Mouse (Mus musculus) spleen, adult 12 weeks (tissue): ENCODE measurements around the gene Vmn1r210.
"Not testable (repeated sequence)": the region's sequence is repeated elsewhere in the genome, so short reads cannot be mapped to it uniquely, and the experiment has no call there.

Experiments used
- DNase-seq: peaks from one replicate; pipeline ENCODE4 v3.0.0; 2022; ENCODE audit warnings: low spot score

Vmn1r210 gene

DNA sequence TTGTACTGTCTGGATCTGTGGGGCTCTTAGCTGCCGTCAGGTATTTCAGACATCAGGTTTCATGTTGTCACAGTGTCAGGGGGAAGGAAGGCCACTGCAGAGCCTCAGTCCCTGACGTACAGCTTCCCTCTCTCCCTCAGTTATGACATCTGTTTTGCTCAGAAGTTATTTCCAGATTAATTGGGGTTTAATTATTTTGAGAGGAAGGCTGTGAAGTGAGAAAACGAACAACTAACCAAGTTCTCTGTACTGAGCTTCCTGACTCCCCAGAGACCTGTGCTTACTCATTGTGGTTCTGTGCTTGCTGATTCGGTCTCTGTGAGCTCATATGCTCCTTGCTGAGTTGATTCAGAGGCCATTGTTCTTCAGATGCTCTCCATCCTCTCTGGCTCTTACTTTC is at the start of gene Vmn1r210:
Gene Vmn1r210, minus strand, starts transcription at position 101 of the 400 bp plus-strand sequence.
- DNase-seq: no peak

DNA sequence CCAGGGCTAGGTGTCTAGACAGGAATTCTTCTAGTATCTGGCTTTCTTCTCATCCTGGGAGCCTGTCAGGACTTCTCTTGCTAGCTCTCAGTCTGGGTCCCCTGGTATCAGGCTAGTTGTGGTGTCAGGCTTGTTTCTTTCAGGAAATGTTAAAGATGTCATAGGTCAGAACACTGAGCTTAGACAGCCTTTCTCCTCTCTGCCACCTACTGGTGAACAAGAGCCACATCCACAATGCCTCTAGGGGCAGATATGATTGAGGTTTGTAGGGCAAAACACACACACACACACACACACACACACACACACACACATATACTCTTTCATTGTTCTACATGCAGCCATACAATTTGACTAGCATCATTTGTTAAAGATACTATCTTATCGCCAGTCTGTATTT is 48.1 kb upstream of the Vmn1r210 start:
- no peak for DNase-seq

DNA sequence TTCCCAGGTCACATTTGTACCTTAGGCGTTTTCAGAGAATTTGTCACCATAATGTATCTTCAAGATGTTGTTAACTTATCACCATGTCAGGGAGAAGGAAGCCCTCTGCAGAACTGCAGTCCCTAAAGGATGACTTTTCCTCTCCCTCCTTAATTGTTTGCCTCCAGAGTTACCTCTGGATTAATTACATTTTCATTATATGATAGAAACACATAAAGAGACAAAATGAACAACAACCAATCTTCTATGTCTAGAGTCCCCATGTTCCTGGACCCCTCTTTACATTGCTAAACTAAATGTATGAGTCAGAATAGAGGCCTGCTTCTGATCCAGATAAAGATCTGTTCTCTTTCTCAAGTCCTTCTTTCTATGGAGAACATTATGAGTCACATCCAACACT is 26.3 kb upstream of the Vmn1r210 start, which contains the start of gene Vmn1r211:
Gene Vmn1r211, minus strand, starts transcription at position 101 of the 400 bp plus-strand sequence.
- no peak for DNase-seq

DNA sequence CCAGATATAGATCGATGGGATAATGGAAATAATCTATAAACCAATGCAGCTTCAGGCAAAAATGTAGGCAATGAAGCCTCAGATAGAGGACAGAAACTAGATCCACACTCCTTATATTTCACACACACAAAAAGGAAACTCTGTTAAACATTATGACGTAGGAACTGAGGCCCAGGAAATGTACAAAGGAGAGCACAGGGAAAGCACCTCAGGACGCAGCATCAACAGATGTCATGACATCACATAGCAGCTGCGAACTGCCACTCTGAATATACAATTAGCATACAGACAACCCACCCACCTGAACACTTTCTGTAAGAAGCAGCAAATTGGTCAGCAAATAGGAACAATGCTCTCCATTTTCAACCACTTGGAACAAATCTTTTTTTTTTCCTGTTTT is 23.6 kb upstream of the Vmn1r210 start:
- DNase-seq: no peak

DNA sequence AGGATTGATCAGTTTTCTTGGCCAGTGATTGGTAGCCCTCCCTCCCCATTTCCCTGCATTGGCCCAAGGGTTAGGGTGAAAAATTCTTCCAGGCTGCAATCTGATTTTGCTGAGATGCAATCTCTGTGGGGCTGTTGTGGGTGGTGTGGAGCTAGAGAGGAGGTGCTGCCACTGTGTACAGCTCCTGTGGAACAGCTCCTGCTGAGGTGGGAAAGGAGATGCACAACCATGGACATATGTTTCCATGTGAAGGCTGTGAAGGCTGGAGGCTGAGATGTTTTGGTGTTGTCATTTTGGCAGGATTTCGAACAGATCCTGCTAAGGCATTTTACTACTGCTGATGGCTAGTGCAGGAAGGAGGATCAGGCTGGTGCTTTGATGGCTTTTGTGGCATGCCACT is 15.7 kb upstream of the Vmn1r210 start:
- DNase-seq: no peak

DNA sequence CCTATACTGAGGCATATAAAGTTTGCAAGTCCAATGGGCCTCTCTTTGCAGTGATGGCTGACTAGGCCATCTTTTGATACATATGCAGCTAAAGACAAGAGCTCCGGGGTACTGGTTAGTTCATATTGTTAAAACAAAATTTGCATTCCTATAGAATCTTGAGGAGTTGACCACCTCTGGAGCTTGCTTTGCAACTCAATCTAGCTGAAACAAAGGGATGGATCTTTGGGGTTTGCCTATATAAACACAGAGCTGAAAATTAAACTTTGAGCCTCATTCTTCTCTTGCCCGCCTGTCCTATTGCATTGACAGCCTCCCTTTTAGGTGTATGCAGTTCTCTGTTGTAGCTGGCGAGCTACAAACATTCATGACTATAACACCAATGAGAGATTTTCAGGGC is 13.2 kb upstream of the Vmn1r210 start:
- DNase-seq: not testable (repeated sequence)

DNA sequence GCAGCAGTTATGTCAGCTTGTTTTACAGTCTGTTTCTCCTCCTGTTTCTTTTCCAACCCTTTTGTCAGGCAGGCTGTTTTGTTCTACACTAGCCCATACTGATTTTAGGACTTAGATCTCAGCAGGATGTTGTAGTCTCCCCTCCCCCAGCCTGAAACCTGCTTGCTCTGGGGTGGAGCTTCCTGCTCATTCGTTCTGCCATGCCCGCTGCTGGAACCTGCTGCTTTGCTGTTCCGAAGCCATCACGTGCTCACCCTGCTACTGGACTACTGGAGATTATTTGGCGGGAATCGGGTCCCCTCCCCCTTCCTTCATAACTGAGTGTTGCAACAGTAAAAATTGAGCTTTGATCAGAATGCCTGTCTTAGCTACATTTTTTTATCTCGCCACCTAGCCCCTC is 1.8 kb downstream of the Vmn1r210 start:
- DNase-seq: not testable (repeated sequence)

DNA sequence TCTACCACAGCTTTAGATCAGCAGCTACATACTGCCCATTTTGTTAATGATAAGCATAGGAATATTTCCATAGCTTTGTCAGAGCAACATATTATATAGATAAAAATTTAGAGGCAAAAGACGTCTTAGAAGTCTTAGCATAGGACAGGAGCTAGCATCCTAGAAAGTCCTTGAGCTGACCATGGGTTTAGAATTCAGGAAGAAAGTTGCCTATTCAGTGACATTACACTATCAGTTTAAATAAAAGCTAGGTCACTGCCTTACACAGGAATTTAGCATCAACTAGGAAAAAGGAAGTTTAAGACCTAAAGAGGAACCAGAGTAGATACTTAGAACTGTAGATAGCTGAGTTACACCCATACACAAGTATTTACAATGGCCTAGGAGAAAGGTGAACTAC is 9.5 kb downstream of the Vmn1r210 start:
- not testable (repeated sequence) for DNase-seq

DNA sequence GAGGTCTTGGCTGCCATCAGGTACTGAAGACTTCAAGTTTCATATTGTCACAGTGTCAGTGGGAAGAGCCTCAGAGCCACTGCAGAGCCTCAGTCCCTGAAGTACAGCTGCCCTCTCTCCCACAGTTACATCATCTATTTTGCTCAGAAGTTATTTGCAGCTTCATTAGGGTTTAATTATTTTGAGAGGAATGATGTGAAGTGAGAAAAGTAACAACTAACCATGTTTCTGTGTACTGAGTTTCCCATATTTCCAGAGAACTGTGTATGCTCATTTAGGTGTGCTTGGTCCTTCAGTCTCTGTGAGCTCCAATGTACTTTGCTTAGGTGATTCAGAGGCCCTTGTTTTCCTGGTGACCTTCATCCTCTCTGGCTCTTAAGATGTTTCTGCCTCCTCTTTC is 21.6 kb downstream of the Vmn1r210 start, which contains the start of gene Vmn1r209:
Gene Vmn1r209, minus strand, starts transcription at position 101 of the 400 bp plus-strand sequence.
- not testable (repeated sequence) for DNase-seq

DNA sequence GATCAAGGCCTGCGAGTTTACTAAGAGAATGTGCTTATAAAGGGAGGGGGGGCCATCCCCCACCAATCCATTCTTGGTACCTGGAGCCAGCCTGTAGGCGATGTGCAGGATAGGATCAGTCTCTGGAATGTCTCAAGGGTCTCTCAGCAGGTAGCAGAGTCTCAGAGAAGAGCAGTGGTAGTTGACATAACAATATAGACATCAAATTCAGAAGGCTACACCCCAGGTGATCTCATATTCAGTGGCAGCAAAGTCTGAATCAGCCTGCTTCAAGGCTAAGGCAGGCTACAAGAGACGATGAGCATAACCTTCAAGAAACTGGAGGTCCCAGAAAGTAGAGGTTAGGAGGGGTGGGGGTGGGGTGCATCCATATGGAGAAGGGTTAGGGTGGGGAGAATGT is 43.1 kb downstream of the Vmn1r210 start:
- DNase-seq: not testable (repeated sequence)

DNA sequence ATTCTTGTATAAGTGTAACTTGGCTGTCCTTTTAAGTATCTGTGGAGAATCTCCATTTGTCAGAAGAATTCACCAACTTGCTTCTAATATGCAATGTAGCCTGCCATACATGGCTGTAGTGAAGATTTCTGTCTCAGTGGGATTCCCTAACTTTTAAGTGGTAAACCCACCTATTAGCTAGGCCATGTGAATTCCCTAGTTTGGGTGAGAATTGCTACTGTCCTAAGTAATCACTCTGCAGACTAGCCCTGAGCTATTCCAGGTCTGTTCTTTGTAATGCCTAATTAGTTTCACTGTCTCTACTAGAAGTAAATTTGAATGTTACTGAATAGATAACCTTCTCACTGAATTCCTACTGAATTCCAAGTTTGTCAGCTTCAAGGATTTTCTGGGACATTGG is 47.0 kb downstream of the Vmn1r210 start:
- DNase-seq: not testable (repeated sequence)

DNA sequence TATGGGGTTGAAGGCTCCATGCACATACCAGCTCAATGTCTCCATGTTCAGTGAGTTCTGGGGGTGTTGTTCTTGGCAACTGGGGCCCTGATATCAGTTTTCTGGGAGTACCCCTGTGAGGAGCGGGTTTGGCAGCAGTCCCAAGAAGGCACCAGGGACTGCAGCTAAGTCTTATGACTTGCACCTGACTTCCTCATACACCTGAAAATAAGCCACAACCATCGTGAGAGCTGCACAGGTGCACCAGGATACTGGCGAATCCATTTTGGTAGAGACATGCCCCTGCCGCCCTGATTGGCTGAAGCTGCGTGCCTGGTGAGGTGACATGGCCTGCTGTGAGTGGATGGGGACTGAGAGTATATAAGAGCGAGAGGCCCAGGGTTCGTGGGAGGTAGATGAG is 53.8 kb downstream of the Vmn1r210 start, which contains the start of gene Vmn1r208:
Gene Vmn1r208, minus strand, starts transcription at position 101 of the 400 bp plus-strand sequence.
- DNase-seq: not testable (repeated sequence)
